Mouse (Mus musculus) lung, embryonic 15.5 days (tissue): Measurements from ENCODE around the gene Proser2. TPM values are rescaled to one million over a fixed set of nuclear protein-coding genes. Genes with fewer than 3 reads are reported as not detected.
A peak's percentile ranks its signal among the peaks of the same experiment; 100 is the strongest.

Source experiments
- ATAC-seq: fragments of 200-750 bp; cut with Nextera tagmentation; 2 replicates; pipeline ENCODE4 v1.8.0; 2017; ENCODE audit warnings: moderate number of reproducible peaks, borderline replicate concordance; ENCODE audit not compliant: low FRiP score, low TSS enrichment; ENCODE audit errors: extremely low read depth
- H3K27ac ChIP-seq: fragments of 300-500 bp; sonication (generic); 2 replicates; pipeline ENCODE4 v1.5.1; 2015; ENCODE audit warnings: moderate library complexity, mild to moderate bottlenecking, inconsistent platforms
- H3K27me3 ChIP-seq: fragments of 300-500 bp; sonication (generic); 2 replicates; pipeline ENCODE4 v1.6.1; 2015; ENCODE audit warnings: inconsistent platforms
- H3K36me3 ChIP-seq: fragments of 300-500 bp; sonication (generic); 2 replicates; pipeline ENCODE4 v1.6.1; 2015; ENCODE audit warnings: inconsistent platforms
- H3K4me1 ChIP-seq: fragments of 300-500 bp; sonication (generic); 2 replicates; pipeline ENCODE4 v1.6.1; 2015; ENCODE audit warnings: inconsistent platforms
- H3K4me2 ChIP-seq: fragments of 300-500 bp; sonication (generic); 2 replicates; pipeline ENCODE4 v1.6.1; 2015; ENCODE audit warnings: inconsistent platforms, mild to moderate bottlenecking, moderate library complexity
- H3K4me3 ChIP-seq: fragments of 300-500 bp; sonication (generic); 2 replicates; pipeline ENCODE4 v1.5.1; 2015; ENCODE audit warnings: mild to moderate bottlenecking, inconsistent platforms
- H3K9ac ChIP-seq: fragments of 300-500 bp; sonication (generic); 2 replicates; pipeline ENCODE4 v1.6.1; 2015; ENCODE audit warnings: inconsistent platforms
- H3K9me3 ChIP-seq: fragments of 300-500 bp; sonication (generic); 2 replicates; pipeline ENCODE4 v1.6.1; 2016; ENCODE audit warnings: inconsistent platforms
- WGBS: fragments of 180-500 bp; shearing (Covaris S2); methylation state at CpG from one replicate; pipeline ENCODE4 v1.1.7; 2015; 5-methylcytosine and 5-hydroxymethylcytosine counted together
- polyA plus RNA-seq: library from polyadenylated mRNA; unstranded; fragments of >200 nt; fragmentation: Nextera tagmentation; extraction: Ambion mirVana; gene quantifications from 2 replicates; pipeline ENCODE4 v1.2.1, GENCODE M21; 2015

Proser2 gene
- polyA plus RNA-seq, 1 experiment from 2014 or later: 7.7 TPM

DNA sequence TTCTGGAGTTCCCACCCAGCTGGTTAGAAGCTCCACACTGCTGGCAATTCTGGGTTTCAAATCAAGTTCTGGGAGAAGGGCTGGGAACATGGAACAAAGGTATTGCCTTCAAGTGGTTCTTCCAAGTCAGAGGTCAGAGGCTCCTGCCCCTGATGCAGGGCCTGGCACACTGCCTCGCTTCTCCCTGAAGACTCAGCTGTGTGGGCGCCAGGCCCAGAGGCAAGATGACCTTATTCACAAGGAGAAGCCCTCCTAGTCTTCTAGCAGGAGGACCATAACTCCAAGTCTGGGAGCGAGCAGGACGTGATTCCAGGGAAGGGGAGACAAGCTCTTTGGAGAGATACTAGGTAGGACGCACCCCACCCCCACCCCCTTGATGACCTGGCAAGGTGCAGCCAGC, 42.9 kb downstream of the Proser2 start:
- Histone ChIP-seq H3K27ac (no peak overlapping the region), H3K9me3 (no peaks in the 10 kb centered on the region), H3K36me3 (no peaks in the 10 kb centered on the region), H3K4me3 (no peak overlapping the region), H3K27me3 (no peaks in the 10 kb centered on the region), H3K9ac (no peak overlapping the region), H3K4me2 (no peak overlapping the region), H3K4me1 (no peaks in the 10 kb centered on the region)
- 86% methylated on average over 5 of the region's 5 CpGs for WGBS
- no peak for ATAC-seq

DNA sequence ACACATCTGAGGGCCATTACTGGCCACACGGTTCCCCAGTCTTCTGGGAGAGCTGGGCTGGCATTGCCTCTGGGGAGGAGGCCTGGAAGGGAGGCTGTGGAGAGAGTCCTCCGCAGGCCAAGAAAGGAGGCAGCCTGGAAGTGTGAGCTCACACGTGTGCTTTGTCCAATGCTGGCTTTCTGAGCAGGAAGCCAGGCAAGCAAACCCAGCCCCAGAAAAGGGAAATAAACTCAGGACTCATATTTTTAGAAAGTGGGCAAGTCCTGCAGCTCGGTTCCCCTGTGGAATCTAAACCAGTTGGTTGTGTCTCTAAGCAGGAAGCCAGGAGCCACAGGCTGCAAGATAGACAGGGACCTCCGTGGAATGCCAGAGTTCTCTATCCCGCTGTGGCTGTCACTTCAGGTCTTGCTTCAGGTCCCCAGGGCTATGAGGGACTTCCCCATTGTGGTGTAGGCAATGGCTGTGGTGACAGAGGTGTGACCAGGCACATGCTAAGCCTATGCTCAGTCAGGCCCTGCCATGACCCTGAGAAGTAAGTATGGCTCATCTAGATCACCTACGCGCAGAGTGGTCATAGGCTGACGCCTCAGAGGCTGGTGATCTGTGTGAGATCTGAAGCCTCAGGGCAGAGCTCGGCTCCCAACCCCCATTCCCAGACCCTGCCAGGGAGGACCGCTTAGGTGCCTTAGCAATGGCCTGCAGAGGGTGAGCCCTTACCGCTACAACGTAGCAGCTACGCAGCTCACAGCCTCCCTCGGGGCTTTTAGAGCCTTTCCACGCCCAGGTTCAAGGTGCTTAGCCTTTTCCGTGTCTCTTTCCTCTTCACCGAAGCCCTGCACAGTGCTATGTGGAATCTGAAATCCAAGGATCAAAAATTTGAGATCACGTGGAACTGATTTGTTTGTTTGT, 44.1 kb downstream of the Proser2 start:
- 0 out of 2 replicates have a peak, but pooled peaks have one; percentile 23 for ATAC-seq
- no peak overlapping the region for H3K9ac ChIP-seq
- H3K4me1 ChIP-seq: peaks cover 4% of the 10 kb centered on the region
- no peaks in the 10 kb centered on the region for H3K36me3 ChIP-seq
- no peak overlapping the region for H3K27ac ChIP-seq
- H3K4me3 ChIP-seq: no peak overlapping the region
- H3K4me2 ChIP-seq: no peak overlapping the region
- H3K9me3 ChIP-seq: no peaks in the 10 kb centered on the region
- no peaks in the 10 kb centered on the region for H3K27me3 ChIP-seq
- WGBS: 69% methylated on average over 19 of the region's 19 CpGs

DNA sequence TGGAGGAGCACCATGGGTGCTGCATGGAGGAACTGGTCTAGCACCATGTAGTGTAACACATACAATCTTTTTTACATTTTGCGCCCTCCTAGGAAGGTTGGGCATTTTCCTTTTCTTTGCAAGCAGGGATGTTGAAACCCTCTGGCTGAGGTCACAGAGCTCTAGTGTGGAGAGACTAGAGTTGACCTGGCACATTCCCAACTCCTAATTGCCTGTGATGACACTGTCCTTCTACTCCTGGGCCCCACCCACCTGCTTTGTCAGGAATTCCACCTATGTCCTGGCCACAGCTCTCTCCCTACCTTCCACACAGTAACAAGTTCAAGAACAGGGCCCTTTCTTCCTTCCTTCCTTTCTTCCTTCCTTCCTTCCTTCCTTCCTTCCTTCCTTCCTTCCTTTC, 46.3 kb downstream of the Proser2 start:
- no peaks in the 10 kb centered on the region for H3K27me3 ChIP-seq
- H3K27ac ChIP-seq: no peak overlapping the region
- no peak overlapping the region for H3K4me2 ChIP-seq
- peaks cover 9% of the 10 kb centered on the region for H3K4me1 ChIP-seq
- no peak overlapping the region for H3K4me3 ChIP-seq
- H3K9me3 ChIP-seq: no peaks in the 10 kb centered on the region
- no peak for ATAC-seq
- WGBS: 95% methylated on average over 1 of the region's 1 CpGs
- no peaks in the 10 kb centered on the region for H3K36me3 ChIP-seq
- no peak overlapping the region for H3K9ac ChIP-seq

DNA sequence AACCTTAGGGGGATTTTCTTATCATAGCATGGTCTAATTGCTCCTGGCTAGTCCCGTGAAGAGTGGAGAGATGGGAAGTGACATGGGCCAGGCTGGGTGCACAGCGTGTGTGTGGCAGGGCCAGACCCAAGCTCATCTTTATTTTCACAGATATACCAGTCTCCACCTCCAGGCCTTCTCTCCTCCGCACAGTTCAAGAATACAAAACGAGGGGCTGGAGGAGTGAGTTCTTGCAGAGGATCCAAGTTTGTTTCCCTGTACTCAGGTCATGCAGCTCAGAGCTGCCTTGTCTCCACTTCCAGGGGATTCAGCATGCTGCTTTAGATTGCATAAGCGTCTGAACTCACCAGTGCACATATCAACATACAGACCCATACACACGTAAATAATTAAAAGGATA, 47.4 kb downstream of the Proser2 start:
- Histone ChIP-seq H3K36me3 (no peaks in the 10 kb centered on the region), H3K27ac (no peak overlapping the region), H3K9ac (no peak overlapping the region), H3K27me3 (no peaks in the 10 kb centered on the region), H3K9me3 (no peaks in the 10 kb centered on the region), H3K4me1 (peaks cover 12% of the 10 kb centered on the region), H3K4me2 (no peak overlapping the region), H3K4me3 (no peak overlapping the region)
- 70% methylated on average over 6 of the region's 6 CpGs for WGBS
- ATAC-seq: no peak

DNA sequence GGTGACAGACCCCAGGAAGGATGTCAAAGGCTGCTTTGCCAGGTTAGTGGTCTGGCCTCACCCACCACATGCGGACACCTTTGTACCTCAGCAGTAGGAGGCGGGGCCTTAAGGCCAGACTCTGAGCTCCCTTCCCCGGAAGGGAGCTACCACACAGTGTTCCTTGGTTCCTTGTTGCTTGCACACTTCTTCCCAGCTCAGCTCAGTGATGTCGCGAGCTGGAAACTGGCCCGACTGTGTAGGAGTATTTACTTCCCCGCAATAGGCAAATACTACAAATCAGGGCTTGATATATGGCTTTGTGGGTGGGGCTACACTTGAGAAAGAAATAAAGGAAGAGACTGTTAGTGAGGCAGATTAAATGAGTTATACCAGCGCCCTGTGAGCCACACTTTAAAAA, 48.9 kb downstream of the Proser2 start:
- peak; percentile 53; the same call in 1 of the 2 replicates for ATAC-seq
- Histone ChIP-seq H3K9me3 (no peaks in the 10 kb centered on the region), H3K36me3 (no peaks in the 10 kb centered on the region), H3K4me1 (peaks cover 14% of the 10 kb centered on the region), H3K9ac (no peak overlapping the region), H3K4me3 (no peak overlapping the region), H3K4me2 (no peak overlapping the region), H3K27me3 (no peaks in the 10 kb centered on the region), H3K27ac (peak overlapping the region; percentile 54)
- WGBS: 18% methylated on average over 8 of the region's 8 CpGs

DNA sequence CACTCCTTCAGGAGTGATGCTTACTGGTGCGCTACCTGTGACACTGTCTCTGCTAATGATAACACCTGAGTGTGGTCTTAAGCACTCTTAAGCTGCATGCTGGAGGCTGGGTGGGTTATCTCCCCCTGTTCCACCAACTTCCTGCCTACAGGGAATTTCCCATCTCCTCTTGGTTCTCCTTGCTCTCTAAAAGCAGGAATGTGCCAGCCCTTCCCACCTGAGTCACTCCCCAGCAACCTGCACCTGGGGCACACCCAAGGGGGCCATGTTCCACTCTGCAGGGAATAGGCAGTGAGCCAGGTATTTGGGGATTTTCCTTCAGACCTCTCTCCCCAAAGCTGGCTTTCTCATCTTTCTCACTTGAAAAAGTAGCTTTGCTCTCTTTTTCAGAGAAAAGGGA, 50.0 kb downstream of the Proser2 start:
- 68% methylated on average over 1 of the region's 1 CpGs for WGBS
- Histone ChIP-seq H3K9me3 (no peaks in the 10 kb centered on the region), H3K4me3 (no peak overlapping the region), H3K36me3 (no peaks in the 10 kb centered on the region), H3K9ac (no peak overlapping the region), H3K4me2 (no peak overlapping the region), H3K4me1 (peaks cover 19% of the 10 kb centered on the region), H3K27ac (no peak overlapping the region), H3K27me3 (no peaks in the 10 kb centered on the region)
- ATAC-seq: no peak

DNA sequence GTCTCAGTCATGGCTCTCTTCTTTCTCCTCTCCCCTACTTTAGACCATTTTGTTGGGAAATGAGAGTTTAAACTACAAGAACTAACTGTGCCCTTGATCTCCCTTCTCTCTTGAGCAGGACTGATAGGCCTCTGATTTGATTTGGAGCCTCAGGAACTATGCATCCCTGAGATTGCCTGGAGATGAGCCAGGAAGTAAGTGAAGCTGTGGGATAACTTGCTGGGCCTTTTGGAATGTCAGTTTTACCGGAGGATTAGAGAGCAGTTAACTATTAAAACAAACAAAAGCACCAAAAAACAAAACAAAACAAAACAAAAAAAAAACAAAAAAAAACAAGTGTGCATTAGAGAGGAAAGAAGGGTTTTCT, 54.5 kb downstream of the Proser2 start:
- Histone ChIP-seq H3K9me3 (no peaks in the 10 kb centered on the region), H3K9ac (no peak overlapping the region), H3K27ac (peak overlapping the region; percentile 47; the same call in 1 of the 2 replicates), H3K4me2 (no peak overlapping the region), H3K4me1 (peaks cover 36% of the 10 kb centered on the region), H3K4me3 (no peak overlapping the region), H3K27me3 (no peaks in the 10 kb centered on the region), H3K36me3 (no peaks in the 10 kb centered on the region)
- 10% methylated on average over 1 of the region's 1 CpGs for WGBS
- ATAC-seq: no peak

DNA sequence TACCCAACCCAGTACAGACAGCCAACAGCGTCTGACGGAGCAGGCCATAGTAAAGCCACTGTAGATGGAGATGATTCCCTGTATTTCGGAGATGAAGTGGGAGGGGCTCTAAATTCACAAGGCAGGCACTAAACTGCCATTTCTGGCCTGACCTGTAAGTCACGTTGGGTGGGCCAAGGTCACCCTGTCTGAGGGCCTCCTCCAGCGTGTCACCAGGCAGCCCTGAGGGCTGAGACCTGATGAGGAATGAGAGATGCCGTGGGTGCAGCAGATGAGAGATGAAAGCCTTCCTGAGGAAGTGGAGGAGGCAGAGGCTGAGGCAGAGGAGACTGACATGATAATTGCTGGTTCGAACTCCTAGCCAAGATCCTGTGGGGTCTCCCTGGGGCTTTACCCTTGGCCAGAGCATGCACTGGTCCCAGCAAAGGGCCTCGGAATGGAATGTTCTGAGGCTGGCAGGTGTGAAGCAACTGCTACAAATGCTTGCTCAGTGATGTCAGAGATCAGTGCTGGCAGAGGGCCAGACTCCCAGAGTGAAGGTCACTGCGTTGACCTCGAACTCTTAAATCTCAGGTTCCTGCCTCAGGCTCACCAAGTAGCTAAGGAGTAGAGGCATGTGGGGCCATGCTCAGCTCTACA, 55.0 kb downstream of the Proser2 start:
- H3K27ac ChIP-seq: peak overlapping the region; percentile 47; the same call in 1 of the 2 replicates
- peaks cover 34% of the 10 kb centered on the region for H3K4me1 ChIP-seq
- peak; percentile 25; the same call in 1 of the 2 replicates for ATAC-seq
- no peaks in the 10 kb centered on the region for H3K36me3 ChIP-seq
- WGBS: 44% methylated on average over 10 of the region's 10 CpGs
- H3K9me3 ChIP-seq: no peaks in the 10 kb centered on the region
- H3K4me3 ChIP-seq: no peak overlapping the region
- no peak overlapping the region for H3K4me2 ChIP-seq
- H3K9ac ChIP-seq: no peak overlapping the region
- no peaks in the 10 kb centered on the region for H3K27me3 ChIP-seq

DNA sequence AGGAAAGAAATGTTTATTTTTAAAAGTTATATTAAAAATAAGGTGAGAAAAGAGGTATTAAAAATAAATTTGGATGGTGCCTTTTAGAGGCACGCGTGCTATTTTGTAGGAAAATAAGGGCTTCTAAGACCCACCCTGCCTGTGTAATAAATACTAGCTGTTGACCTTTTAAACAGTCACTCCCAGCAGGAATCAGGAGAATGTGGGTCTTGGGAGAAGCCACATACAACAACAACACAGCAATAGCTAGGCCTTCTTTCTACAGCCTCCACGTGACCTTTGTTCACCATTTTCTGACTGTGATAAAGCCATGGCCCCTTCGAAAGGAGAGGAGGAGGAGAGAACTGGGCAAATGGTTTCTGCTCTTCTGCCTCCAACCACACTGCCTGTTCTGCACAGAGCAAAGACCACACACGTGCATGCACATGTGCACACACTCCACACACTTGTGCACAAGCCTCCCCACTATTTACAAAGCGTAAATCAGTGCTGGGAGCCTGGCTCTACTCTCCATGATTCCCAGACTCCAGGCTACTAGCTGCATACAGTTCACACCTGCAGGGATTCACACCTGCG, 57.2 kb downstream of the Proser2 start:
- H3K4me2 ChIP-seq: no peak overlapping the region
- no peak overlapping the region for H3K9ac ChIP-seq
- no peaks in the 10 kb centered on the region for H3K36me3 ChIP-seq
- no peak for ATAC-seq
- no peak overlapping the region for H3K27ac ChIP-seq
- peaks cover 33% of the 10 kb centered on the region for H3K4me1 ChIP-seq
- WGBS: 53% methylated on average over 7 of the region's 7 CpGs
- H3K27me3 ChIP-seq: no peaks in the 10 kb centered on the region
- H3K4me3 ChIP-seq: no peak overlapping the region
- H3K9me3 ChIP-seq: no peaks in the 10 kb centered on the region

DNA sequence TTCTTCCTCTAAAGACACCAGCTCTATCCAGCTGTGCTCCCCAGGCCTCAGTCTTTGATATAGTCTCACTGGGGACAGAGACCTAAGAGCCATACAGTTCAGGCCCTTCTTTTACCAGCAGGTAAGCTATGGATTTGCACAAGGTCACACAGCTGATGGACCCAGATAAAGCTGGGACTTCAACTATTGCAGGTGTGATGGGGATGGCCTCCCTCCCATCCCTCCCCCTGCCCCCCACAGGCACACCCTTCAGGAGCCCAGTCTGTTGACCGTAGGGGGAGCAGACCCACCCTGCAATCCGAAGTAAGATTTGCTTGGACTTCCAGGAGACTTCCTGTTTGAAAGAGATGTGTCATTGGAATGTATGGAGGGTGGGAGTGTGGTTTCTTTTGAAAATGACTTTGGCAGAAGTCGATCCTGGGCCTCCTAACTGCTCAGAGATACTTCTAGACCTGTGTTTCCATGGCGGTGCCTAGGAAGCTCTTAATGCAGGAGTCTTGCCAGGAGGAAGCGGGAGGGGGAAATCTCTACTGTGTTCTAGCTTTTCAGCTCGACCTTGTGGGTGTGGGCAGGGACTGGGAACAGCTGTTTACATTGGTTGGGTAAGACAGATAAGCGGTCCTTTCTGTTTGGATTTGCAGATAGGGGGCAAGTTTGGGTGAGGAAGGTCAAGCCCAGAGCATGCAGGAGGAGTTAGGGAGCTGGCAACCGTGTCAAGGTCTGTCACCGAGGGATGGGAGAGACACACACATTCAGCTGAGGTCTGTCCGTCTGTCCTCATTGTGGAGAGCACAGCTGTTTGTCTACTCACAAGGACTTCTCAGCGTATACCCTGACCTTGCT, 58.2 kb downstream of the Proser2 start:
- Histone ChIP-seq H3K27ac (peak overlapping the region; percentile 54), H3K4me1 (peaks cover 29% of the 10 kb centered on the region)
- ATAC-seq: peak; percentile 61; the same call in 1 of the 2 replicates

DNA sequence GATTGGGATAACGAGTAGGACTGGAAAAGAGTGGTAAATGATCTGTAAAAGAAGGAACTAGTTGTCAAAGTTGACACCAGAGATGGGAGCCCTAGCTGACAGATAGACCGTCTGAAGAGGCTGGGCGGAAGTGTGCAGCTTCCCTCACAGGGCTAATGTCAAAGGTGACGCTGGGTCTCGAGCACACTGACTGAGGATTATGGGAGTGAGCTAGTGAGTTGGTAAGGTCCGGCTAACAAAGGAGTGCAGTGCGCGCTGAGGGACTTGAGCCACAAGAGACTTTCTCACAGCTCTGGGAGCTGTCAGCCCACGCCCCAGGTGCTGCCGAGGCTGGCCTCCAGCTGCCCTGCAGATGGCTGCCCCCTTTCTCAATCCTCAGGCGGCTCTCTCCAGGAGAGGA, 59.1 kb downstream of the Proser2 start:
- Histone ChIP-seq H3K27ac (no peak overlapping the region), H3K9ac (no peak overlapping the region), H3K4me1 (peaks cover 29% of the 10 kb centered on the region), H3K9me3 (no peaks in the 10 kb centered on the region), H3K36me3 (no peaks in the 10 kb centered on the region), H3K4me2 (no peak overlapping the region), H3K4me3 (no peak overlapping the region), H3K27me3 (no peaks in the 10 kb centered on the region)
- ATAC-seq: no peak
- WGBS: 32% methylated on average over 11 of the region's 11 CpGs

More for the DNA sequence above, 58.2 kb downstream of the Proser2 start:
- Histone ChIP-seq H3K27me3 (no peaks in the 10 kb centered on the region), H3K9ac (no peak overlapping the region), H3K4me2 (0 out of 2 replicates have a peak overlapping the region, but pooled peaks have one; percentile 0), H3K36me3 (no peaks in the 10 kb centered on the region), H3K4me3 (no peak overlapping the region), H3K9me3 (no peaks in the 10 kb centered on the region)
- WGBS: 13% methylated on average over 11 of the region's 11 CpGs
